Mouse (Mus musculus) cortical plate, adult 2 months (tissue): ENCODE measurements around the gene Manea. TPM values are rescaled to one million over a fixed set of nuclear protein-coding genes. Genes with fewer than 3 reads are reported as not detected.

Experiments used
- H3K27ac ChIP-seq: fragments of 200-500 bp; 2 replicates; pipeline ENCODE4 v1.5.1; 2012; ENCODE audit warnings: low read length, control low read depth, inconsistent platforms; ENCODE audit not compliant: insufficient read depth
- H3K4me1 ChIP-seq: fragments of 200-500 bp; 2 replicates; pipeline ENCODE4 v1.6.1; 2011; ENCODE audit warnings: low read length; ENCODE audit not compliant: control insufficient read depth, insufficient read depth
- H3K4me3 ChIP-seq: fragments of 200-500 bp; 2 replicates; pipeline ENCODE4 v1.5.1; 2011; ENCODE audit warnings: mild to moderate bottlenecking, low read length, control low read depth; ENCODE audit not compliant: insufficient read depth
- CTCF ChIP-seq: fragments of 200-500 bp; IDR thresholded peaks from 2 replicates; pipeline ENCODE4 v1.5.1; 2011; ENCODE audit warnings: mild to moderate bottlenecking, control low read depth, low read length; ENCODE audit not compliant: insufficient read depth; ENCODE audit errors: extremely low read depth
- POLR2A ChIP-seq: fragments of 200-500 bp; IDR thresholded peaks from 2 replicates; pipeline ENCODE4 v1.6.1; 2011; ENCODE audit warnings: mild to moderate bottlenecking, low read length, control low read depth; ENCODE audit not compliant: insufficient read depth; ENCODE audit errors: extremely low read depth
- polyA plus RNA-seq: library from polyadenylated mRNA; depleted of rRNA; stranded (reverse); fragments of >200 nt; gene quantifications from 2 replicates; pipeline ENCODE4 v1.2.3, GENCODE M21; 2012

The Manea gene
- polyA plus RNA-seq, 1 experiment, result 14.1 TPM

GRCm38 (mm10) chr4:26277112-26277716 lies 69.5 kb downstream of the Manea start:
- H3K27ac ChIP-seq, result no peak overlapping the region
- H3K4me1 ChIP-seq, result peaks cover 3% of the 10 kb centered on the region; the same call in 1 of the 2 replicates
- TF ChIP-seq CTCF, result no peak
- TF ChIP-seq POLR2A, result no peak
- no peak overlapping the region for H3K4me3 ChIP-seq

DNA sequence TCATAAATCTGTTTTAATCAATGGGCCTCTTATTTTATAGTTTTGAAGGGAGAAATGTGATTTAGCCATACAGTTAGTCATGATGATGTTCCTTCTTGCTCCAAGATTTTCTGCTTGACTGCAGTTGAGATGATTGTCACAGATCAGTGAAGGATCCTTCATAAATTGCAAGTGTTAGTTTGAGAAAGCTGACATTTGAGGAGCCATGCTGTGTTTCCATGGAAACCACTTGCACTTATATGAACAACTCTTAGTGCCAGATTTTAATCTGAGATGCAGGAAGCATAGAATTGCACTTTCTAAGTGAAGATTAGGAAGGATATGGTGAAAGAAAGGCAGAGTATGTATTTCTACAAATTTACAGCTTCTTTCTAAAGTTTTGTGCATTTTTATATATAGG lies 70.4 kb downstream of the Manea start:
- no peak overlapping the region for H3K27ac ChIP-seq
- TF ChIP-seq POLR2A (no peak), CTCF (no peak)
- H3K4me3 ChIP-seq, result no peak overlapping the region
- H3K4me1 ChIP-seq, result peaks cover 3% of the 10 kb centered on the region; the same call in 1 of the 2 replicates

GRCm38 (mm10) chr4:26275769-26276168 lies 70.9 kb downstream of the Manea start:
- H3K4me1 ChIP-seq, result peaks cover 3% of the 10 kb centered on the region; the same call in 1 of the 2 replicates
- TF ChIP-seq POLR2A (no peak), CTCF (no peak)
- H3K27ac ChIP-seq, result no peak overlapping the region
- H3K4me3 ChIP-seq, result no peak overlapping the region
